Mouse (Mus musculus): ENCODE measurements around the gene Evl. TPM values are rescaled to one million over a fixed set of nuclear protein-coding genes. Genes with fewer than 3 reads are reported as not detected.

Gene Evl
- polyA plus RNA-seq, 1 experiment from 2014 or later = 60.2 TPM

- Histone ChIP-seq H3K27me3 (replicated peaks; ENCODE audit: low read depth, poor library complexity, severe bottlenecking) (no peaks in the 10 kb centered on the region), H3K4me3 (no peak overlapping the region), H3K36me3 (replicated peaks) (peaks cover 93% of the 10 kb centered on the region), H3K9me3 (no peaks in the 10 kb centered on the region), H3K27ac (replicated peaks) (no peak overlapping the region), H3K4me1 (peaks cover 3% of the 10 kb centered on the region; the same call in 1 of the 2 replicates)
- WGBS = 75% methylated on average over 6 of the region's 6 CpGs
- no peak for DNase-seq (ENCODE audit: low spot score)
Measured at GRCm38 (mm10) chr12:108686926-108687325, 132.4 kb downstream of the Evl start.

- 90% methylated on average over 9 of the region's 9 CpGs for WGBS
- Histone ChIP-seq H3K4me3 (no peak overlapping the region), H3K4me1 (peaks cover 7% of the 10 kb centered on the region; the same call in 1 of the 2 replicates), H3K27ac (replicated peaks) (no peak overlapping the region), H3K36me3 (replicated peaks) (peaks cover 71% of the 10 kb centered on the region), H3K9me3 (no peaks in the 10 kb centered on the region), H3K27me3 (replicated peaks; ENCODE audit: low read depth, poor library complexity, severe bottlenecking) (no peaks in the 10 kb centered on the region)
- DNase-seq (ENCODE audit: low spot score) = no peak
Measured at GRCm38 (mm10) chr12:108689167-108689566, 134.6 kb downstream of the Evl start.

GRCm38 (mm10) chr12:108690529-108690928 is 136.0 kb downstream of the Evl start:
- Histone ChIP-seq H3K27me3 (replicated peaks; ENCODE audit: low read depth, poor library complexity, severe bottlenecking) (no peaks in the 10 kb centered on the region), H3K4me1 (peaks cover 7% of the 10 kb centered on the region; the same call in 1 of the 2 replicates), H3K27ac (replicated peaks) (no peak overlapping the region), H3K4me3 (no peak overlapping the region), H3K9me3 (no peaks in the 10 kb centered on the region), H3K36me3 (replicated peaks) (peaks cover 58% of the 10 kb centered on the region)
- no peak for DNase-seq (ENCODE audit: low spot score)
- WGBS = 81% methylated on average over 9 of the region's 9 CpGs

DNA sequence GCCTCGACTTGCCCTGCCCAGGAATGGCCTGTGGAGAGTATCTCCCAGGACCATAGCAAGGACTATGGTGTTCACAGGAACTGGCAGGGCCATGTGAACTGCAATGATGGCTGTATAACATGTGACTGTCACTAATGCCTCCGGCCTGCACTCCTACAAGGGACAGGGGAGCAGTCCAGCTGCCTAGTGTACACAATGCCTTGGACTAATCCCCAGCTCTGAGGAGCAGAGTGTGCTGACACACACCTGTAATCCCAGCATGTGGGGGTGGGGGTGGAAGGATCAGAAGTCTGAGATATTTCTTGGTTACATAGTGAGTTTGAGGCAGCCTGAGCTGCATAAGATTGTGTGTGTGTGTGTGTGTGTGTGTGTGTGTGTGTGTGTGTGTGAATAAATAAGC is 139.1 kb downstream of the Evl start:
- Histone ChIP-seq H3K27me3 (replicated peaks; ENCODE audit: low read depth, poor library complexity, severe bottlenecking) (no peaks in the 10 kb centered on the region), H3K9me3 (no peaks in the 10 kb centered on the region), H3K4me3 (no peak overlapping the region), H3K27ac (replicated peaks) (no peak overlapping the region), H3K4me1 (peaks cover 7% of the 10 kb centered on the region; the same call in 1 of the 2 replicates), H3K36me3 (replicated peaks) (peaks cover 28% of the 10 kb centered on the region)
- WGBS = 80% methylated on average over 2 of the region's 2 CpGs
- DNase-seq (ENCODE audit: low spot score) = no peak

- H3K9me3 ChIP-seq = no peaks in the 10 kb centered on the region
- peaks cover 21% of the 10 kb centered on the region for H3K36me3 ChIP-seq (replicated peaks)
- H3K4me3 ChIP-seq = no peak overlapping the region
- peaks cover 5% of the 10 kb centered on the region; the same call in 1 of the 2 replicates for H3K27me3 ChIP-seq (replicated peaks; ENCODE audit: low read depth, poor library complexity, severe bottlenecking)
- no peak for DNase-seq (ENCODE audit: low spot score)
- H3K4me1 ChIP-seq = peaks cover 12% of the 10 kb centered on the region; the same call in 1 of the 2 replicates
- no peak overlapping the region for H3K27ac ChIP-seq (replicated peaks)
- WGBS = 91% methylated on average over 1 of the region's 1 CpGs
Measured at GRCm38 (mm10) chr12:108694223-108694622, 139.7 kb downstream of the Evl start.

GRCm38 (mm10) chr12:108698697-108699471 is 144.4 kb downstream of the Evl start:
- H3K9me3 ChIP-seq = no peaks in the 10 kb centered on the region
- no peak overlapping the region for H3K4me3 ChIP-seq
- 82% methylated on average over 11 of the region's 11 CpGs for WGBS
- no peak overlapping the region for H3K27ac ChIP-seq (replicated peaks)
- H3K27me3 ChIP-seq (replicated peaks; ENCODE audit: low read depth, poor library complexity, severe bottlenecking) = peaks cover 50% of the 10 kb centered on the region
- DNase-seq (ENCODE audit: low spot score) = no peak
- peaks cover 16% of the 10 kb centered on the region for H3K4me1 ChIP-seq
- H3K36me3 ChIP-seq (replicated peaks) = no peaks in the 10 kb centered on the region

- no peak for DNase-seq (ENCODE audit: low spot score)
- WGBS = 93% methylated on average over 10 of the region's 10 CpGs
- H3K4me3 ChIP-seq = no peak overlapping the region
- H3K4me1 ChIP-seq = peaks cover 16% of the 10 kb centered on the region
- peaks cover 57% of the 10 kb centered on the region for H3K27me3 ChIP-seq (replicated peaks; ENCODE audit: low read depth, poor library complexity, severe bottlenecking)
- no peak overlapping the region for H3K27ac ChIP-seq (replicated peaks)
- no peaks in the 10 kb centered on the region for H3K9me3 ChIP-seq
- H3K36me3 ChIP-seq (replicated peaks) = no peaks in the 10 kb centered on the region
Measured at GRCm38 (mm10) chr12:108699576-108699975, 145.1 kb downstream of the Evl start.

DNA sequence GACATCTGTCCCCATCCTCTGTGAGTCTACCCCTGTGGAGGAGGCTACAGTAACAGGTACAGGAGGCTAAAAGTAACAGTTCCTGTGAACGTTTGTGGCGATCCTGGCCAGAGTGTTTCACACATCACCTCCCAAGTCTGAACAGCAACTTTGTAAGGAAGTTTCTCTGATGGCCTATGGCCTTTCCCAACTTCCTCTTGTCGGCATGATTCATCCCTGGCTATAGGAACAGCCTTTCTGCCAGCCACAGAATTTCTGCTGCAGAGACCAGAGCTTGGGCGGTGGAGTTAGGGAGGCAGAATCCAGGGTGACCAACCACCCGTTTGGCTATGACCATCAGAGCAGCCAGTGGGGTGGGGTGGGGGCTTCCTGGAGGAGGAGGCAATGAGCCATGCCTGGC is 145.5 kb downstream of the Evl start:
- Histone ChIP-seq H3K9me3 (no peaks in the 10 kb centered on the region), H3K36me3 (replicated peaks) (no peaks in the 10 kb centered on the region), H3K4me3 (no peak overlapping the region), H3K27ac (replicated peaks) (no peak overlapping the region), H3K27me3 (replicated peaks; ENCODE audit: low read depth, poor library complexity, severe bottlenecking) (peaks cover 62% of the 10 kb centered on the region), H3K4me1 (peaks cover 16% of the 10 kb centered on the region)
- DNase-seq (ENCODE audit: low spot score) = no peak
- 74% methylated on average over 5 of the region's 5 CpGs for WGBS

DNA sequence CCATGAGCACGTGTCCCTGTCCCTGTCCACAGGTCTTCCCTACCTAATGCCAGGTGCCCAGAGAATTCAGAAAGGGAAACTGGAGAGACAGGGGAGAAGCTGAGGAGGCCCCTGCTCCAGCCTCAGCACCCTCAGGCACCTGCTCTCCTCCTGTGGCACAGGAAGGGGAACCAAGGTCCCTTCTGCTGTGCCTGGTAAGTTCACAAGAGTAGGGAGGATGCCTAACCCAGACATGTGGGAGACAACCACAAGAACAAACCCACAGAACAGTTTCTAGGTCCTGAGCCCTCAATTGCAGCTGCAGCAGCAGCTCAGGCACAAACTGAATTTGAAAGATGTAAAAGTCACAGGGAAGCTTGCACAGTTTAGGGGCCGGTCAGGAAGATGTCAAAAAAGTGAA is 146.7 kb downstream of the Evl start:
- no peaks in the 10 kb centered on the region for H3K9me3 ChIP-seq
- H3K27ac ChIP-seq (replicated peaks) = no peak overlapping the region
- H3K27me3 ChIP-seq (replicated peaks; ENCODE audit: low read depth, poor library complexity, severe bottlenecking) = peaks cover 62% of the 10 kb centered on the region
- no peaks in the 10 kb centered on the region for H3K36me3 ChIP-seq (replicated peaks)
- DNase-seq (ENCODE audit: low spot score) = no peak
- H3K4me3 ChIP-seq = no peak overlapping the region
- H3K4me1 ChIP-seq = peaks cover 16% of the 10 kb centered on the region
- WGBS = 62% methylated on average over 2 of the region's 2 CpGs

GRCm38 (mm10) chr12:108702185-108702584 is 147.7 kb downstream of the Evl start, which contains the start of gene Degs2:
Gene Degs2 (minus strand): TSS chr12:108702315.
- Histone ChIP-seq H3K9me3 (no peaks in the 10 kb centered on the region), H3K27me3 (replicated peaks; ENCODE audit: low read depth, poor library complexity, severe bottlenecking) (peaks cover 62% of the 10 kb centered on the region), H3K27ac (replicated peaks) (no peak within 1 kb of the TSS), H3K4me3 (peak within 1 kb of the TSS; percentile 51), H3K36me3 (replicated peaks) (no peaks in the 10 kb centered on the region), H3K4me1 (peaks cover 16% of the 10 kb centered on the region)
- peak; percentile 35 for DNase-seq (ENCODE audit: low spot score)
- WGBS = 1% methylated on average over 32 of the region's 32 CpGs

- no peaks in the 10 kb centered on the region for H3K36me3 ChIP-seq (replicated peaks)
- peaks cover 46% of the 10 kb centered on the region for H3K27me3 ChIP-seq (replicated peaks; ENCODE audit: low read depth, poor library complexity, severe bottlenecking)
- DNase-seq (ENCODE audit: low spot score) = no peak
- H3K9me3 ChIP-seq = no peaks in the 10 kb centered on the region
- no peak overlapping the region for H3K4me3 ChIP-seq
- no peak overlapping the region for H3K27ac ChIP-seq (replicated peaks)
- peaks cover 12% of the 10 kb centered on the region for H3K4me1 ChIP-seq
- 86% methylated on average over 6 of the region's 6 CpGs for WGBS
Measured at GRCm38 (mm10) chr12:108705486-108705885, 151.0 kb downstream of the Evl start.

DNA sequence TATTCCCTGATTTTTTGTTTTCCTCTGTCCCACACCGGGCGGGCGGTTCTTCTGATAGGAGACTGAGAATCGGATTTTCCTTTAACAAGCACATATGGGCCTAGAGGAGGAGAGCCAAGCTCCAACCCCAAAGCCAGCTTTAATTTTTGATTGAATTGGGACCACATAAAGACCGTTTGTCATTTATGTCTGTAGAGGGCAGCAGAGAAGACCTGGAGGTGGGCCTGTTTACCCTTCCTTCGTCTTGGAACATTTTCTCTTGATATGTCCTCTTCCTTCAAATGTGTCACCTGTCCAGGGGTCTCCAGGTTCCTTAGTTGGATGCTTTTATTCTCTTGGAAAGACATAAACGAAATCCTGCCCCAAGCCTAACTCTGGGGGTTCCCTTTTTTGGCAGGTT is 151.6 kb downstream of the Evl start:
- Histone ChIP-seq H3K4me3 (no peak overlapping the region), H3K4me1 (peaks cover 12% of the 10 kb centered on the region), H3K9me3 (no peaks in the 10 kb centered on the region), H3K27me3 (replicated peaks; ENCODE audit: low read depth, poor library complexity, severe bottlenecking) (peaks cover 40% of the 10 kb centered on the region), H3K27ac (replicated peaks) (no peak overlapping the region), H3K36me3 (replicated peaks) (no peaks in the 10 kb centered on the region)
- no peak for DNase-seq (ENCODE audit: low spot score)
- 47% methylated on average over 7 of the region's 7 CpGs for WGBS

- Histone ChIP-seq H3K36me3 (replicated peaks) (no peaks in the 10 kb centered on the region), H3K4me1 (no peaks in the 10 kb centered on the region), H3K4me3 (no peak overlapping the region), H3K27ac (replicated peaks) (no peak overlapping the region), H3K9me3 (no peaks in the 10 kb centered on the region), H3K27me3 (replicated peaks; ENCODE audit: low read depth, poor library complexity, severe bottlenecking) (peaks cover 7% of the 10 kb centered on the region)
- 87% methylated on average over 6 of the region's 6 CpGs for WGBS
- DNase-seq (ENCODE audit: low spot score) = no peak
Measured at GRCm38 (mm10) chr12:108709386-108709785, 154.9 kb downstream of the Evl start.

Data from embryonic facial prominence, embryonic 10.5 days (tissue).